In the genomic region with DNA sequence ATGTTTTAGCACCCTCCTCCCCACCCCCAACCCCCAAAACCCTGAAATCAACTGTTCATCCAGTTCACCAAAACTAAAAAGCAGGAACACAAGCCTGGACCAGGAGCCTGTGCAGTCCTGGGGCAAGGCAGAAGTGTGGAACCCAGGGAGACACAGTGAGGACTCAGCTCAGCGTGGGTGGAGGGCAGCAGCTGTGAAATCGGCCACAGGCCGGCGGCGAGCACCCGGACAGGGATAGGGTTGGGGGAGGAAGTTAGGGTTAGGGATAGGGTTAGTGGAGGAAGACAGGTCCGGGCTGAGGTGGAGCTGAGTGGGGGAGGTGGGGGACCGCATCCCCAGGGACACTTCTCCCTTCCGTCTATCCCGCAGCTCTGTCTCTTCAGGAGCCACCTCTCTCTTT, we compare ENCODE assay signal across 20 mouse cellular contexts.
DNase-seq lines count a peak whose midpoint lies in the region; ATAC-seq lines count a peak whose summit lies in the region.
"Had no signal": no experiment of that assay in that cellular context is flagged by ENCODE, and none has a peak within 500 bp of the region (broad histone marks: within the 10 kb centered on the region; RNA-seq: fewer than 3 reads in every experiment).

No protein-coding gene starts in this region.

- H3K27me3 ChIP-seq in kidney, embryonic 14.5 days (ENCODE audit: control insufficient read depth, insufficient read depth, low read length), result no peaks in the 10 kb centered on the region
- no peaks in the 10 kb centered on the region for H3K27me3 ChIP-seq in limb, embryonic 12.5 days
- H3K27me3 ChIP-seq: embryonic facial prominence, embryonic 12.5 days; forebrain, embryonic 13.5 days; forebrain, embryonic 15.5 days had no signal

- WGBS in kidney, embryonic 14.5 days, result 66% methylated on average over 10 of the region's 10 CpGs
- 70% methylated on average over 9 of the region's 10 CpGs for WGBS in limb, embryonic 12.5 days

- no peaks in the 10 kb centered on the region for H3K9me3 ChIP-seq in kidney, embryonic 14.5 days (ENCODE audit: control insufficient read depth, low read length)
- no peaks in the 10 kb centered on the region; the same call in 1 of the 2 replicates for H3K9me3 ChIP-seq in limb, embryonic 12.5 days
- H3K9me3 ChIP-seq: embryonic facial prominence, embryonic 10.5 days; embryonic facial prominence, embryonic 12.5 days; forebrain, embryonic 13.5 days; forebrain, embryonic 15.5 days had no signal

- no peaks in the 10 kb centered on the region for H3K36me3 ChIP-seq in kidney, embryonic 14.5 days (ENCODE audit: control insufficient read depth, insufficient read depth, low read length)
- no peaks in the 10 kb centered on the region for H3K36me3 ChIP-seq in limb, embryonic 12.5 days
- H3K36me3 ChIP-seq: embryonic facial prominence, embryonic 10.5 days; embryonic facial prominence, embryonic 12.5 days; forebrain, embryonic 15.5 days had no signal

- ATAC-seq in kidney, embryonic 14.5 days (ENCODE audit: low FRiP score, low TSS enrichment), result 0 out of 2 replicates have a peak, but pooled peaks have one; percentile 28
- peak; percentile 52; the same call in 1 of the 2 replicates for ATAC-seq in limb, embryonic 12.5 days (ENCODE audit: insufficient number of reproducible peaks, insufficient read depth, low FRiP score, low TSS enrichment, low read depth)
- ATAC-seq: activated CD4-positive, CD25-positive, alpha-beta regulatory T cell, adult 4 months; forebrain, embryonic 13.5 days; forebrain, embryonic 15.5 days had no signal

- no peak overlapping the region for H3K27ac ChIP-seq in kidney, embryonic 14.5 days (ENCODE audit: low read depth, low read length)
- no peak overlapping the region for H3K27ac ChIP-seq in limb, embryonic 12.5 days
- H3K27ac ChIP-seq: embryonic facial prominence, embryonic 10.5 days; embryonic facial prominence, embryonic 12.5 days; forebrain, embryonic 13.5 days; forebrain, embryonic 15.5 days had no signal

- no peak overlapping the region for H3K4me3 ChIP-seq in kidney, embryonic 14.5 days (ENCODE audit: low read length)
- no peak overlapping the region for H3K4me3 ChIP-seq in limb, embryonic 12.5 days (replicated peaks)
- H3K4me3 ChIP-seq: embryonic facial prominence, embryonic 10.5 days; embryonic facial prominence, embryonic 12.5 days; forebrain, embryonic 13.5 days; forebrain, embryonic 15.5 days had no signal

- no peak overlapping the region for H3K4me2 ChIP-seq in kidney, embryonic 14.5 days (replicated peaks; ENCODE audit: low read depth, low read length)
- H3K4me2 ChIP-seq in limb, embryonic 12.5 days, result no peak overlapping the region
- H3K4me2 ChIP-seq: embryonic facial prominence, embryonic 12.5 days; forebrain, embryonic 13.5 days; forebrain, embryonic 15.5 days had no signal

- no peak overlapping the region for H3K9ac ChIP-seq in kidney, embryonic 14.5 days (ENCODE audit: low read depth, low read length)
- no peak overlapping the region for H3K9ac ChIP-seq in limb, embryonic 12.5 days (replicated peaks)
- H3K9ac ChIP-seq: embryonic facial prominence, embryonic 12.5 days; forebrain, embryonic 13.5 days; forebrain, embryonic 15.5 days had no signal

- H3K4me1 ChIP-seq in kidney, embryonic 14.5 days (ENCODE audit: control insufficient read depth, insufficient read depth, low read length), result no peaks in the 10 kb centered on the region
- peaks cover 2% of the 10 kb centered on the region; the same call in 1 of the 2 replicates for H3K4me1 ChIP-seq in limb, embryonic 12.5 days (replicated peaks)

- peak; percentile 61 for DNase-seq in heart, adult 11 months
- no peak for DNase-seq in heart, postnatal 36 days
- DNase-seq in kidney, postnatal 25 days, result no peak
- no peak for DNase-seq in T-cell, adult 2 months (ENCODE audit: low spot score)
- no peak for DNase-seq in left cerebral cortex, postnatal 36 days (ENCODE audit: low spot score in 2 of 2)
- DNase-seq: adrenal gland, adult 8-10 months; adrenal gland, postnatal 14 days; adrenal gland, postnatal 36 days; cerebellum, adult 11-12 months; cerebellum, adult 2 months; cerebellum, adult 9-10 months; cerebellum, postnatal 10 days; cerebellum, postnatal 25 days had no signal

- intact Hi-C loops in heart, postnatal 36 days (cut with DNase I), result no loop called here
- intact Hi-C loops in left cerebral cortex, postnatal 36 days (cut with DNase I), result no loop called here
